Mouse (Mus musculus): ENCODE results near the gene Cd37. TPM values are rescaled to one million over a fixed set of nuclear protein-coding genes. Genes with fewer than 3 reads are reported as not detected.
"Not testable (repeated sequence)": the region's sequence is repeated elsewhere in the genome, so short reads cannot be mapped to it uniquely, and the experiment has no call there.

Gene Cd37
- total and polyA plus RNA-seq, 3 experiments, result 47.3 to 167 (median 75.3) TPM

DNA sequence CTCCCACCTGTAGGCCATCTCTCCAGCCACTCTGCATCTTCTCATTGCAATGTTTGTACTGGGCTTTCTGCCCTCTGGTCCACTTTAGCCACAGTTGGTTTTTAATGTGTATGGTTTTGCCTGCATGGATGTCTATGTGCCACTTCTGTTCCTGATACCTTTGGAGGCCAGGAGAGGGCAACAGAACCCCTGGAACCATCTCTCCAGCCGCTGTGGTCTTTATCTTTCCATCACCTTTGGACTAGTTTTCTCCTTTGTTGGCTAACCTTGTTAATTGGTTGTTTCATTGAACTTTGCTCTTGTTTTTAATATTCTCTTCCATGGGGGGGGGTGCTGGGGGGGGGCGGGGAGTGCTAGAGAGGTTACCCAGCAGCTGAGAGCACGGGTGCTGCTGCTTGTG lies 25.4 kb upstream of the Cd37 start:
- H3K9me3 ChIP-seq (replicated peaks), result no peaks in the 10 kb centered on the region
- ATAC-seq (ENCODE audit: extremely low read depth, insufficient number of reproducible peaks, low FRiP score, poor library complexity, severe bottlenecking) (no peak), DNase-seq (ENCODE audit: low spot score) (no peak)
- TF ChIP-seq POLR2AphosphoS5 (IDR thresholded peaks at IDR 0.05; ENCODE audit: insufficient replicate concordance, low read depth, low read length) (no peak), CTCF (IDR thresholded peaks at IDR 0.05; ENCODE audit: low read depth, low read length) (no peak)
- H3K4me3 ChIP-seq (ENCODE audit: low read depth, low read length), result no peak overlapping the region
- peaks cover 45% of the 10 kb centered on the region for H3K27me3 ChIP-seq (ENCODE audit: insufficient read depth, low read length)
- no peaks in the 10 kb centered on the region for H3K36me3 ChIP-seq (replicated peaks)
- H3K4me1 ChIP-seq (ENCODE audit: insufficient read depth, low read depth, low read length), result no peaks in the 10 kb centered on the region

DNA sequence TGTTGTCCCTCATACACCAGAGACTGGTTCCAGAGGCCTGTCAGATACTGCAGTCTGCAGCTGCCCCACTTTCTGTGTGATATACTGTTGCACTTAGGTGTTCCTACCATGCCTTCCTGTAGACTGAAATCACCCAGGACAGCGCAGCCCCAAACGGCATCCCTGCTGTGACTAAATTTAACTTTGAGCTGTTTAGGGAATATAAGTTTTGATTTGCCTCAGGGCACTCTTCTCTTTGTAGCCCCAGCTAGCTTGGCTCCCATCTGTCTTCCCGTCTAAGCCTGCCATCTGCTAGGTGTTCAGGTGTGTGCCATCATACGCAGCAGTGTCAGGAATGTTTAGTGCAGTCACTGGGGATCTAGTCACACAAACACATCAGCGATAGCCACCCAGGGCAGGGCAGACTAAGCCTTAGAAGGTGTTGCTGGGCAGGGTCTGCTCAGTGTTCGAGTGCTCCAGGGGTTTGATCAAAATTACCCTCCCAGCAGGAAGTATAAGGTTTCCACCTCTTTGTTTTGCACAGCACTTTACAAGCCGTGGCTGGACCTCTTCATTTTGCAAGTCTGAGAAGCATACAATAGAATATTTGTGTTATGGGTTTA lies 24.2 kb upstream of the Cd37 start:
- no peak for TF ChIP-seq GATA1 (IDR thresholded peaks at IDR 0.05; ENCODE audit: borderline replicate concordance, low read length)
- no peak for TF ChIP-seq CTCF (IDR thresholded peaks at IDR 0.05; ENCODE audit: low read depth, low read length)
- no peak for TF ChIP-seq TAL1 (conservative IDR thresholded peaks at IDR 0.05; ENCODE audit: low read depth, low read length)
- TF ChIP-seq POLR2AphosphoS5 (IDR thresholded peaks at IDR 0.05; ENCODE audit: insufficient replicate concordance, low read depth, low read length), result no peak
- no peak for TF ChIP-seq GATA2 (IDR thresholded peaks at IDR 0.05; ENCODE audit: borderline replicate concordance, low read depth, low read length)
- Histone ChIP-seq H3K4me1 (ENCODE audit: insufficient read depth, low read depth, low read length) (no peaks in the 10 kb centered on the region), H3K36me3 (replicated peaks) (no peaks in the 10 kb centered on the region), H3K27me3 (ENCODE audit: insufficient read depth, low read length) (peaks cover 44% of the 10 kb centered on the region), H3K4me3 (ENCODE audit: low read depth, low read length) (no peak overlapping the region), H3K9me3 (replicated peaks) (no peaks in the 10 kb centered on the region)
- ATAC-seq (ENCODE audit: extremely low read depth, insufficient number of reproducible peaks, low FRiP score, poor library complexity, severe bottlenecking) (no peak), DNase-seq (ENCODE audit: low spot score) (no peak)

DNA sequence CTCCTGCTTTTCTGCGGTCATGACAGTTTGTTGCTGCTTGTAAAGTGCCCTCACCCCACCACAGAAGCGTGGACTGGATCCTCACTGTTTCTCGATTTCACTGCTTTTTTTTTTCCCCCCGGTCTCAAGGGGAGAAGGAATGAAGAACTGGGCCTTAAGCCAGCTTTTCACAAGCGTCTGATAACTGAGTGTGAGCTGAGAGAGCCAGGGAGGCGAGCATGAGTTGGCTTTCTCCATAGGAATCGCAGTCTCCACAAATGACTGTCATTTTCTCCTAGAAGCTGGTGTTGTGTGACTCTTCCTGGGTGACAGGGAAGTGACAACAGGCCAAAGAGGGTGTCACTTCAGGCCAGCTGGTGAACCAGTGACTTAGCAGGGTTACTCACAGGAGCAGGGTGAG lies 23.4 kb upstream of the Cd37 start:
- Histone ChIP-seq H3K36me3 (replicated peaks) (no peaks in the 10 kb centered on the region), H3K4me3 (ENCODE audit: low read depth, low read length) (no peak overlapping the region), H3K9me3 (replicated peaks) (no peaks in the 10 kb centered on the region), H3K27me3 (ENCODE audit: insufficient read depth, low read length) (peaks cover 44% of the 10 kb centered on the region), H3K4me1 (ENCODE audit: insufficient read depth, low read depth, low read length) (no peaks in the 10 kb centered on the region)
- ATAC-seq (ENCODE audit: extremely low read depth, insufficient number of reproducible peaks, low FRiP score, poor library complexity, severe bottlenecking) (no peak), DNase-seq (ENCODE audit: low spot score) (no peak)
- TF ChIP-seq GATA1 (IDR thresholded peaks at IDR 0.05; ENCODE audit: borderline replicate concordance, low read length) (no peak), POLR2AphosphoS5 (IDR thresholded peaks at IDR 0.05; ENCODE audit: insufficient replicate concordance, low read depth, low read length) (no peak), GATA2 (IDR thresholded peaks at IDR 0.05; ENCODE audit: borderline replicate concordance, low read depth, low read length) (no peak), TAL1 (conservative IDR thresholded peaks at IDR 0.05; ENCODE audit: low read depth, low read length) (no peak), CTCF (IDR thresholded peaks at IDR 0.05; ENCODE audit: low read depth, low read length) (no peak)

DNA sequence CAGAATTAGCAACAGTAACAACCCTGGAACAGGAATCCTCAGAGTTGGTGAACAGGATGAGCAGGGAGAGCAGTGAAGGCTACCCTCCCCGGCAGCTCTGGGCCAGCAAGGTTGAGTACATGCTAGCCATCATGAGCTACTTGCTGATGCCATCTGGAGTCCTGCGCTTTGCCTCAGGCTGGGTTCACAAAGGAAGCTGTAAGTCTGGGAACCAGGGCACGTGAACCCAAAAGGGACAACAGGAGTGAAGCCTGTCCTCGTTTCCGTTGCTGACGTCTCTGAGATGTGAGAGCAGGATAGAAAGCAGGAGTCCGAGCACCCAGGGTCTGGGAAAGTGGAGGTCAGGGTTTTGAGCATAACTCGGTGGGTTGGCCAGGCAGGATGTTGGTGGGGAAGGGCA lies 20.4 kb upstream of the Cd37 start:
- no peaks in the 10 kb centered on the region for H3K9me3 ChIP-seq (replicated peaks)
- no peak for ATAC-seq (ENCODE audit: extremely low read depth, insufficient number of reproducible peaks, low FRiP score, poor library complexity, severe bottlenecking)
- DNase-seq (ENCODE audit: low spot score), result no peak
- TF ChIP-seq POLR2AphosphoS5 (IDR thresholded peaks at IDR 0.05; ENCODE audit: insufficient replicate concordance, low read depth, low read length) (no peak), GATA1 (IDR thresholded peaks at IDR 0.05; ENCODE audit: borderline replicate concordance, low read length) (no peak), CTCF (IDR thresholded peaks at IDR 0.05; ENCODE audit: low read depth, low read length) (no peak), TAL1 (conservative IDR thresholded peaks at IDR 0.05; ENCODE audit: low read depth, low read length) (no peak), GATA2 (IDR thresholded peaks at IDR 0.05; ENCODE audit: borderline replicate concordance, low read depth, low read length) (no peak)
- no peaks in the 10 kb centered on the region for H3K4me1 ChIP-seq (ENCODE audit: insufficient read depth, low read depth, low read length)
- peaks cover 47% of the 10 kb centered on the region for H3K27me3 ChIP-seq (ENCODE audit: insufficient read depth, low read length)
- H3K4me3 ChIP-seq (ENCODE audit: low read depth, low read length), result no peak overlapping the region
- H3K36me3 ChIP-seq (replicated peaks), result no peaks in the 10 kb centered on the region

DNA sequence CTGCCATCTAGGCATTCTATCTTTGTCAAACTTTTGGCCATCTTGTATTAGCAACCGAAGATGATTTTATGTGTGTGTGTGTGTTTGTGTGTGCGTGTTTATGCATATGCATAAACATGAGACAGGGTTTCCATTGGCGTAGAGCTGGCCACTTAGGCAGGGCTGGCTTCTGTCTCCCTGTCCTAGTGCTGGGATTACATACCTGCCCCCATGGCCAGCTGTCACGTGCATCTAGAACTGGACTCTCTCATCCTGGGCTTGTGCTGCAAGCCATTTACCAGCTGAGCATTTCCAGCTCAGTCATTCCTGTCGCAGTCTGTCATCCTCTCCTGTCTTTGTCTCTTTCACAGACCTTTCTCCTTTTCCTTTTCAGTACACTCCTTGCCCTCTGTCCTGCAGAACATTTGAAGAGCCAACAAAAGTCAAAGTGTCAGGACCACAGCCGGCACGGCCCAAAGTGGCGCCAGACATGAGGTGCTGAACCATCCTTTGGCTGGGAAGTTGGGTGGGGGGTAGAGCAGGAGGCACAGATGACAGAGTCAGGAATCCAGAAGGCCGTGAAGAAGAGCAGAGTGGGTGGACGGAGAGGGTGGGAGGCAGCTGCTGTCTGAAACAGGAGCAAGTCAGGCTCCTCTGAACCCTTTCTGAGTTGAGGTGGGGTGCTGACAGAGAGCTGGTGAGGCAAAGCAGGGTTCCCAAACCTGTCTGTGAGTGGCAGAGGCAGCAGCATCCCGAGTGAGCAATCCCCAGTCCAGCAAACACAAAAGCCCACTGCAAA lies 18.3 kb upstream of the Cd37 start:
- ATAC-seq (ENCODE audit: extremely low read depth, insufficient number of reproducible peaks, low FRiP score, poor library complexity, severe bottlenecking) (no peak), DNase-seq (ENCODE audit: low spot score) (no peak)
- H3K4me3 ChIP-seq (ENCODE audit: low read depth, low read length), result no peak overlapping the region
- TF ChIP-seq GATA2 (IDR thresholded peaks at IDR 0.05; ENCODE audit: borderline replicate concordance, low read depth, low read length) (no peak), CTCF (IDR thresholded peaks at IDR 0.05; ENCODE audit: low read depth, low read length) (no peak), POLR2AphosphoS5 (IDR thresholded peaks at IDR 0.05; ENCODE audit: insufficient replicate concordance, low read depth, low read length) (no peak), TAL1 (conservative IDR thresholded peaks at IDR 0.05; ENCODE audit: low read depth, low read length) (no peak), GATA1 (IDR thresholded peaks at IDR 0.05; ENCODE audit: borderline replicate concordance, low read length) (no peak)
- no peaks in the 10 kb centered on the region for H3K4me1 ChIP-seq (ENCODE audit: insufficient read depth, low read depth, low read length)
- H3K9me3 ChIP-seq (replicated peaks), result no peaks in the 10 kb centered on the region
- peaks cover 39% of the 10 kb centered on the region for H3K27me3 ChIP-seq (ENCODE audit: insufficient read depth, low read length)
- H3K36me3 ChIP-seq (replicated peaks), result no peaks in the 10 kb centered on the region

DNA sequence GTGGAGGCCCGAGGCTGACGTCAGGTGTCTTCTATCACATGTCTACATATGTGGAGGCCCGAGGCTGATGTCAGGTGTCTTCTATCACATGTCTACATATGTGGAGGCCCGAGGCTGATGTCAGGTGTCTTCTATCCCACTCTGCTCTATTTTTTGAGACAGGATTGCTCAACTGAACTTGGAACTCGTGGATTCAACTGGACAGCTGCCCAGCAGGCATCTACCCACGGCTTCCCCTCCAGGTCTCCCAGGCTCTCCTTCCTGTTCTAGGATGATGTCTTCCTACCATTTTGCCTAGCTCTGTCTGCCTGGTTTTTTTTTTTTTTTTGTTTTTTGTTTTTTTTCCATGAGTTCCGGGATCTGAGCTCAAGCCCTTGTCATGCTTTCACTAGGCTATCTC lies 16.9 kb upstream of the Cd37 start:
- H3K4me1 ChIP-seq (ENCODE audit: insufficient read depth, low read depth, low read length); DNase-seq (ENCODE audit: low spot score); ATAC-seq (ENCODE audit: extremely low read depth, insufficient number of reproducible peaks, low FRiP score, poor library complexity, severe bottlenecking); H3K4me3 ChIP-seq (ENCODE audit: low read depth, low read length); H3K36me3 ChIP-seq (replicated peaks); H3K9me3 ChIP-seq (replicated peaks): not testable (repeated sequence)
- H3K27me3 ChIP-seq (ENCODE audit: insufficient read depth, low read length), result peaks cover 33% of the 10 kb centered on the region
